Mouse (Mus musculus) kidney, adult 2 months (tissue): ENCODE results near the gene Nfatc3. TPM values are rescaled to one million over a fixed set of nuclear protein-coding genes. Genes with fewer than 3 reads are reported as not detected.
"Not testable (repeated sequence)": the region's sequence is repeated elsewhere in the genome, so short reads cannot be mapped to it uniquely, and the experiment has no call there.

Experiments
- DNase-seq: peaks from one replicate; pipeline ENCODE4 v3.0.0; 2021
- H3K27ac ChIP-seq: fragments of 200-500 bp; 2 replicates; pipeline ENCODE4 v1.5.1; 2012; ENCODE audit warnings: low read depth, low read length, control low read depth, inconsistent platforms; ENCODE audit not compliant: insufficient read depth
- H3K27me3 ChIP-seq: fragments of 200-500 bp; replicated peaks from 2 replicates; pipeline ENCODE4 v1.6.1; 2012; ENCODE audit warnings: mild to moderate bottlenecking, moderate library complexity, low read length, inconsistent platforms; ENCODE audit not compliant: control insufficient read depth, insufficient read depth
- H3K36me3 ChIP-seq: fragments of 200-500 bp; 2 replicates; pipeline ENCODE4 v1.6.1; 2012; ENCODE audit warnings: mild to moderate bottlenecking, moderate library complexity, low read length, inconsistent platforms; ENCODE audit not compliant: control insufficient read depth, insufficient read depth
- H3K4me1 ChIP-seq: fragments of 200-500 bp; 2 replicates; pipeline ENCODE4 v1.6.1; 2011; ENCODE audit warnings: low read length; ENCODE audit not compliant: control insufficient read depth, insufficient read depth
- H3K4me3 ChIP-seq: fragments of 200-500 bp; 2 replicates; pipeline ENCODE4 v1.5.1; 2011; ENCODE audit warnings: mild to moderate bottlenecking, low read depth, low read length, control low read depth; ENCODE audit not compliant: insufficient read depth
- CTCF ChIP-seq: fragments of 200-500 bp; conservative IDR thresholded peaks from 2 replicates; pipeline ENCODE4 v1.5.1; 2011; ENCODE audit warnings: low read depth, mild to moderate bottlenecking, control low read depth, low read length, moderate library complexity, mixed read lengths; ENCODE audit not compliant: insufficient read depth, insufficient read length
- POLR2A ChIP-seq: fragments of 200-500 bp; IDR thresholded peaks from one replicate; pipeline ENCODE4 v1.6.1; 2011; ENCODE audit warnings: low read depth, low read length, control low read depth
- WGBS: fragments of 180-500 bp; shearing (Covaris S2); methylation state at CpG from one replicate; pipeline ENCODE4 v1.1.7; 2018; 5-methylcytosine and 5-hydroxymethylcytosine counted together
- polyA plus RNA-seq: library from polyadenylated mRNA; depleted of rRNA; stranded (reverse); fragments of >200 nt; gene quantifications from 2 replicates; pipeline ENCODE4 v1.2.3, GENCODE M21; 2012; rRNA removed

Nfatc3 gene
- 18.6 and 19.5 TPM in 2 replicates for polyA plus RNA-seq

GRCm38 (mm10) chr8:106058731-106059612, at the start of gene Nfatc3:
TSS of gene Nfatc3 (plus strand) at chr8:106058840.
- 1% methylated on average over 52 of the region's 52 CpGs for WGBS
- H3K4me3 ChIP-seq, result peak within 1 kb of the TSS; percentile 90
- TF ChIP-seq POLR2A (peak; percentile 28), CTCF (no peak)
- H3K4me1 ChIP-seq, result peaks cover 11% of the 10 kb centered on the region
- no peaks in the 10 kb centered on the region for H3K27me3 ChIP-seq
- H3K27ac ChIP-seq, result peak within 1 kb of the TSS; percentile 90
- no peaks in the 10 kb centered on the region for H3K36me3 ChIP-seq
- peak; percentile 98 for DNase-seq

GRCm38 (mm10) chr8:106010748-106011642, 47.6 kb upstream of the Nfatc3 start:
- 1% methylated on average over 74 of the region's 74 CpGs for WGBS
- no peak for TF ChIP-seq CTCF
- peak; percentile 56 for TF ChIP-seq POLR2A
- peak; percentile 96 for DNase-seq
- no peaks in the 10 kb centered on the region for H3K36me3 ChIP-seq
- no peak overlapping the region for H3K27ac ChIP-seq
- no peaks in the 10 kb centered on the region for H3K27me3 ChIP-seq
- H3K4me1 ChIP-seq, result peaks cover 5% of the 10 kb centered on the region; the same call in 1 of the 2 replicates
- H3K4me3 ChIP-seq, result peak overlapping the region; percentile 73

GRCm38 (mm10) chr8:106011643-106011986, 47.0 kb upstream of the Nfatc3 start, which contains the start of gene Ddx28:
TSS of gene Ddx28 (minus strand) at chr8:106011882.
- no peak within 1 kb of the TSS for H3K27ac ChIP-seq
- H3K4me1 ChIP-seq, result peaks cover 5% of the 10 kb centered on the region; the same call in 1 of the 2 replicates
- peak within 1 kb of the TSS; percentile 73 for H3K4me3 ChIP-seq
- no peak for DNase-seq
- 2% methylated on average over 6 of the region's 6 CpGs for WGBS
- H3K36me3 ChIP-seq, result no peaks in the 10 kb centered on the region
- no peak for TF ChIP-seq POLR2A
- TF ChIP-seq CTCF, result no peak
- no peaks in the 10 kb centered on the region for H3K27me3 ChIP-seq

GRCm38 (mm10) chr8:106012203-106012602, 46.4 kb upstream of the Nfatc3 start:
- not testable (repeated sequence) for H3K27me3 ChIP-seq, H3K4me3 ChIP-seq, H3K36me3 ChIP-seq, H3K27ac ChIP-seq, DNase-seq, H3K4me1 ChIP-seq
- 74% methylated on average over 8 of the region's 8 CpGs for WGBS

GRCm38 (mm10) chr8:106016284-106016683, 42.4 kb upstream of the Nfatc3 start:
- 92% methylated on average over 6 of the region's 6 CpGs for WGBS
- H3K36me3 ChIP-seq, result no peaks in the 10 kb centered on the region
- no peak for DNase-seq
- no peak overlapping the region for H3K27ac ChIP-seq
- TF ChIP-seq CTCF, result no peak
- no peak for TF ChIP-seq POLR2A
- H3K4me1 ChIP-seq, result no peaks in the 10 kb centered on the region
- no peaks in the 10 kb centered on the region for H3K27me3 ChIP-seq
- H3K4me3 ChIP-seq, result no peak overlapping the region

- Histone ChIP-seq H3K27me3 (no peaks in the 10 kb centered on the region), H3K36me3 (no peaks in the 10 kb centered on the region), H3K27ac (no peak overlapping the region), H3K4me3 (no peak overlapping the region), H3K4me1 (no peaks in the 10 kb centered on the region)
- DNase-seq, result no peak
- TF ChIP-seq CTCF, result no peak
- no peak for TF ChIP-seq POLR2A
- 83% methylated on average over 7 of the region's 7 CpGs for WGBS
Measured at GRCm38 (mm10) chr8:106017130-106017529, 41.5 kb upstream of the Nfatc3 start.

GRCm38 (mm10) chr8:106018039-106018438, 40.6 kb upstream of the Nfatc3 start:
- H3K27me3 ChIP-seq, result no peaks in the 10 kb centered on the region
- no peaks in the 10 kb centered on the region for H3K4me1 ChIP-seq
- 91% methylated on average over 3 of the region's 3 CpGs for WGBS
- H3K36me3 ChIP-seq, result no peaks in the 10 kb centered on the region
- no peak overlapping the region for H3K4me3 ChIP-seq
- TF ChIP-seq CTCF (no peak), POLR2A (no peak)
- H3K27ac ChIP-seq, result no peak overlapping the region
- no peak for DNase-seq
